Mouse (Mus musculus): ENCODE measurements around the gene Fbxo6.

DNA sequence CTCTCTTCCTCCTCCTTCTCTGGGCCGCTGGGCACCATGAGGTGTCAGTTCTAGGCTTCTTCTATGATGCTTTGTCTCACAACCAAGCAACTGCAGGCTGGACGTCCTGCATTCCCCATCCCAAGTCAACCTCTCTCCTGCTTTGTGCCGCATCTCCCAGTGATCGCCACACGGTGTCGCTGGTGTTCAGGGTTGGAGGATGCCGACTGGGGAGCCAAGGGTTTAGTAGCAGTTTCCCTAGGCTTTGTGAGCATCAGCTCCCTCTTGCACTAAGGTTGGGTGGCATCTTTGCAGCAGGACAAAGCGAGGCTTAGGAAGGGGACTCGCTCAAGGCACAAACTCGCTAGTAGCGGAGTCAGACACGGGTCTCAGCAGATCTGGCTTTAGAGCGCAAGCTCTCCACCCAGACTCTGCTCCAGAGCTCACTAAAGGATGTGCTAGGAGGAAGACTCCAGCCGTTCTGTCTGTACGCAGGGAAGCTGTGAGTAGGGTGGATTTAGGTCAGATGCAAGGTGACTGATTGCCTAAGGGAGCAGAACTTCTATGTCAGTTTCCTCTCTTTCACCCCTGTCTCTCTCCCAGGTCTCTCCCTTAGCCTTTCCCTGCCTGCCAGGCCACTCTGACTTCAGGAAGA is 37.1 kb downstream of the Fbxo6 start:
- no peak for TF ChIP-seq MAX (IDR thresholded peaks at IDR 0.05; ENCODE audit: low read depth)
- TF ChIP-seq MYOD1 (IDR thresholded peaks at IDR 0.05; ENCODE audit: control insufficient read depth in 1 of 3, insufficient read length in 2 of 3, low read depth in 2 of 3) = no peak
- TF ChIP-seq CEBPB (IDR thresholded peaks at IDR 0.05; ENCODE audit: insufficient read depth, poor library complexity, severe bottlenecking) = no peak
- no peak for TF ChIP-seq POLR2A (IDR thresholded peaks at IDR 0.05; ENCODE audit: insufficient read length, low read depth)

Data from myocyte (in vitro differentiated cells).